Mouse (Mus musculus) cerebellum, adult 11-12 months (tissue): ENCODE results near the gene Carmil1.

Experiments
- DNase-seq: peaks from one replicate; pipeline ENCODE4 v3.0.0; 2022

Gene Carmil1

DNA sequence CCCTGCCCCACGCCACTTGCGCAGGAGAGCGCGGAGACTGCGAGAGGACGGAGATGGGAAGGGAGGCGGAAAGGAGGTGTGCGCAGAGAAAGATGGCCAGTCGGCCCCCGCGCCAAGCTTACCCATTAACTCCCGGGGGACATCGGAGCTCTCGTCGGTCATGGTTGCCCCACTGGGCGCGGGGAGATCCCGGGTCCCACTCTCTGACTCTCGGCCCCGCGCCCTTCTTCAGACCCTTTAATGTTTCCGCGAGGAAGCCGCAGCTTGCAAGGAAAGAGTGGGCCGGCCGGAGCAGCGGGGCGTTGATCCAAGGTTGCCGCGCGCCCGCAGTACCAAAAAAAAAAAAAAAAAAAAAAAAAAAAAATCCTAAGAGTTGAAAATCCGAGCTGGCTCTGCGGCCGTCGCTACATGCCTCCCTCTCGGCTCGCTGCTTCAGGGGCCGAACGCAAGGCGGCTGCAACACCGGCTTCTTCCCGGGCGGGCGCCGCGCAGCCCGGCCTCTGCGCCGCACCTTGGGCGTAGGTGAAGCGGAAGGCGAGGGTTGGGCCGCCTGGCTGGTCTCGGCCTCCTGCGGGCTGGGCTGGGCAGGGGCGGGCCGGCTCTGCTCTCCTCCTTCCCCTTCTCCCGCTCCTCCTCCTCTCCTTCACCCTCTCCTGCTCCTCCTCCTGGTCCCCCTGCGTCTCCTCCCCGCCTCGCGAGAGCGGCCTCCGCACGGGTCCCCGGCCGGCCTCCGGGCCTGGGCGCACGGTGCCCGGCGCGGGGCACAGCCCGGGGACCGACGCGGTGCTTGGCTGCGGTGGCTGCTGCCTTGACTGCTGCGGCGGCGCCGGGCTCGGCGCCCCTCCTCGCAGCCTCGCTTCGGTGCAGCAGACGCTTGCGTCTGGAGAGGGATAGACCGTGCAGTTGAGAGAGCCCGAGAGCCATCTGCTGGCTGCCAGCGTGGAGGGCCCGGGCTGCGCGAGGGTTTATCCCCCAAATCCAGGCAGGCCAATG, at the start of gene Carmil1:
Gene Carmil1 (minus strand): TSS at position 357 of the 993 bp plus-strand sequence.
- peak; percentile 89 for DNase-seq

DNA sequence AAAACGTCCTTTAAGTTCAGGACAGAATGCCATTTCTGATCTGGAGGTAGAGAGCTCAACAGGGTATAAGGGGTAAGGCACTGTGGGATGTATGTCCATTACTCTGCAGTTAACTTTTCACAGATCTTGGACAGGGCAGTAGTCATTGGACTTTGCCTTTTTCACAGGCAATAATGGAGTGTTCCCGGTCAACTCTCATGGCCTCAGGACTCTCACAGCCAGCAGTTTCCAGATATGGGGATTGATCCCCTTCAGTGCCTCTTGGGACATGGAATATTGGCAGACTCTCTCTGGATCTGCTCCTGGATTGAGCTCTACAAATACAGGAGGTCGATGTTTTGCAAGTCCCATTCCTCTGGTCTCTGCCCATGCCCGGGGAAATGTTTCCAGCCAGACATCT, 49.5 kb upstream of the Carmil1 start:
- DNase-seq, result no peak

DNA sequence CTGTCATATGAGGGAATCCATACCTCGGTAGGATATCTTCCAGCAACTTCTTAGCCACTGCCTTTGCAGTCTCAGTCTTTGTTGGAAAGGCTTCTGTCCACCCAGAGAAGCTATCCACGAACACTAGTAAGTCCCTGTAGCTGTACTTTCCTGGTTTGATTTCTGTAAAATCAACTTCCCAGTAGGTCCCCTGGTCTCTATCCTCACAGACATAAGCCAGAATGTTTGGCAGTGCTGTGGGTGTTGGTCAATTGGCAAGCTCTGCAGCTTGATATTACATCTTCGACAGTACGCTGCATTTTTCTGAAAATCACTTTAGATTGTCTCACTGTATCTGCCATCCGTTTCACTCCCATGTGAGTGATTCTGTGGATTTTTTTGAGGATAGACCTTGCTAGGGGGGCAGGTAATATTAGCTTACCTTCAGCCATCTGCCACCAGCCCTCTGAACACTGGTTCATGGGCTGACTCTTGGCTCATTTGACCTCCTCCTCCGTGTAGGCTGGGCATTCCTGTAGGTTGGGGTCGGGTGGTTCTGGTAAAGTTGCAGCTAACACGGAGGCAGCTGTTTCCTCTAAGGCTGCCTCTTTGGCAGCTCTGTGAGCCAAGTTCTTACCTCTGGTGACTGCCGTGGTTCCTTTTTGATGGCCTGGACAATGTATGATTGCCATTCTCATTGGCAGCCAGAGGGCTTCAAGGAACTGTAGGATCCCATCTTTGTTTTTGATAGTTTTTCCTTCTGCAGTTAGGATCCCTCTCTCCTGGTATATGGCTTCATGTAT, 47.6 kb upstream of the Carmil1 start:
- DNase-seq, result no peak

DNA sequence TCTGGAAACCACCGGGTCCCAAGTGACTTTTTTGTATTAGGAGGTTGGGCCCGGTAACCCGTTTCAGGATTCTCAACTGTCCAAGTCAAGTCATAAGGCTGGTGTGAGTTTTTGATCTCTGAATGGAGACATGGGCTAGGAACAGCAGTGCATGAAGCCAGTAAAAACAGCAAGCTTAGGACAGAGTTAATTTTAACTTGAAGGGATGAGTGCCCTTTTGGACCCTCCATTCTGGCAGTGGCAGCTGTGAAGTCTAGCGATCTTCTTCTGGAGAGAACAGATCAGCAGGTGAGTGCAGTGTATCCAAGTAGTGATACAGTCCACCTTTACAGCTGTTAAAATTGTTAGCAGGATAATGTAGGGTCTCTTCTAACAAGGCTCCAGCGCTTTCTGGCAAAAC, 46.6 kb upstream of the Carmil1 start, which contains the start of gene Cmah:
Gene Cmah (plus strand): TSS at position 204 of the 400 bp plus-strand sequence.
- DNase-seq, result no peak

DNA sequence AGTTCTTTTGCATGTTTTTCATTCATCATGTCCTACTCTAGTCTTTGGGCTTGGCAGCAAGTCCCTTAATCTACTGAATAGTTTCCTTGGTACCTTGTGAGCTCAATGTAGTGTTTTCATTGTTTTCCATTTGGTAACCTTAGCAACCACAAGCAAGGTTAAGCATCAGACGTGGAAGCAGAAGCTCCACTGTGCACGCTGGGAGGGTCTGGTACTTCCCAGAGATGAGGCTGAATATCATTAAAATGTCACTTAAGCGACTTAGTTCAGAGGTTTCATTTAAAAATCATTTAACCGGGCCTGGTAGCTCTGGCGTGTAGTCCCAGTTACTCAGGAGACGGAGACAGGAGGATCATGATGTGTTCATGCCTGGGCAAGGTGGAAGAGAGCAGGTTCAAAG, 40.7 kb upstream of the Carmil1 start:
- no peak for DNase-seq

DNA sequence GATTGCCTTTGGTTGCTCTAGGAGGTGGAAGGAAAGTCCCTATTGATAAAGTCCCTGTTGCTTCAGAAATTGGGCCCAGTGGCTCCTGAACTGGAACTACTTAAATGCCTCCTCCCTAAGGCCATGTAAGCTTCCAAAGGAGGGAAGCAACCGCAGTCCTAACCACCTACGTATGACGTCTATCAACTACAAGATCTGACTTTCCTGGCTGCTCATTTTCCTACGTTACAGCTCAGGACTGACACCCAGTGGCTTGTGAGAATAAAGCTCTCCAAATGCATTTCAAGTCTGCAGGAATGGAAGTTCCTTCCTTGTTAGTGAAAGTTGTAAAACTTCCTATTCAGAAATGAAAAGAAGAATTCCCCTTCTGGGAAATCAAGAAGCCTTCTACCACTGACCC, 38.0 kb upstream of the Carmil1 start:
- no peak for DNase-seq

DNA sequence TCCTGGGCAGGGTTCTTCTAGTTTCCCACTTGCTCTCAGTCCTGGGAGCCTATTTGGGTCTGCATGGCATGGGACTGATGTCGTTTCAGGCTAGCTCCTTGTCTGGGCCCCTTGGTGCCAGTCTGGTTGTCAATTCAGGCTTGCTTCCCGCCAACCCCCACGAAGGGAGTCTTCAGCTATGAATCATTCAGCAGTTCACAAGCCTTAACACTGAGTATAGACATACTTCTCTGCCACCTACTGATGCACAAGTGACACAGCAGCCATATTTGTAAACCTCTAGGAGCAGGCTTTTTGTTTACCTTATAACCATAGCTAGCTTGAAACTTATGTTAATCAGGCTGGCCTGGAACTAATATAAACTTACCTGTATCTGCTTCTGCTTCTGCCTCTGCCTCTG, 36.0 kb upstream of the Carmil1 start:
- no peak for DNase-seq

DNA sequence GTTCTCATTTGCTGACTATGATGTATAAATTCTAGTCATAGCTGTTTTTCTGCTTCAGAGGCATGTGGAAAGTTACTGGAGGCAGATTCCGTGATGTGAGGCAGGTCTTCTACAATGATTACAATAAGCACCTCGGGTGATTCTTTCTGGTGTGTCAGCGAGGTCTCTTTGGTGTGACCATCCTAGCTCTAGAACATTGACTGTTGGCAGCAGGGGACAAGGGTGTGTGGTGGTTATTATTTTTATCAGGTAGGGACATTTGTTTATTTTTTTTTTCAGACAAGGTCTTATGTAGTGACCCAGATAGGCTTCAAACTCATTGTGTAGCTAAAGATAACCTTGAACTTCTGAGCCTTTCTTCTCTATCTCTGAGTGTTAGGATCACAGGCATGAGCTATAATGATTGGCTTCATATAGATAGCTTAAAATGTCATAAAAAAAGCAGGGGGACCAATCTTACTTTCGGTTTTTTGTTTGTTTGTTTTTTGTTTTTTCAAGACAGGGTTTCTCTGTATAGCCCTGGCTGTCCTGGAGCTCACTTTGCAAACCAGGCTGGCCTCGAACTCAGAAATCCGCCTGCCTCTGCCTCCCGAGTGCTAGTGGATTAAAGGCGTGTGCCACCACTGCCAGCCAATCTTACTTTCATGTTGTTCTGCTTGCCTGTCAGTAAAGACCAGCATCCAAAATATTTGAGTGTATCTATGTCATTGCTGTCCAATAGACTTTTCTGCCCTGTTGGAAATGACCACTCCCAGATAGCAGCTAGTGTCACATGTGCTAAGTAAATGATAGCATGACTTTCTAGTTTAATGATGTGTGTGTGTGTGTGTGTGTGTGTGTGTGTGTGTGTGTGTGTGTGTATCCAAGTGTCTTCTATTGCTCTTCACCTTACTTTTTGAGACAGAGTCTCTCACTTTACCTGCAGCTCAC, 30.7 kb upstream of the Carmil1 start:
- no peak for DNase-seq

DNA sequence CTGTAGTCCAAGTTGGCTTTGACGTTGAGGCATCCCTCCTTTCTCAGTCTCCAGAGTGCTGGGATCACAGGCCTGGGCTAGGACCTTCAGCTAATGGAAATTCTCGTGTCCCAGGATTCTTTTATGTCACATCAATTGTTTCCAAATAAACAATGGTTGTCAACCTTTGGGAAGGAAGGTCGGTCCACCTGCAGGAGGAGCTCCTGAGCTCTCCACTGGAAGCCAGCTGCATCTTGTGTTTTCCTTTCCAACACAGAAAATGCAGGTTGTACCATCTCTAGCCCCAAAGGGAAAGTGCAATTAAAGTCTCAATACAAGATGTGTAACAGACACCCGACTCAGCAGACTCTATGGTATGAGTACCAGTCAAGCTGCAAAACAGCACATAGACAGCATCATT, 25.7 kb upstream of the Carmil1 start:
- no peak for DNase-seq

DNA sequence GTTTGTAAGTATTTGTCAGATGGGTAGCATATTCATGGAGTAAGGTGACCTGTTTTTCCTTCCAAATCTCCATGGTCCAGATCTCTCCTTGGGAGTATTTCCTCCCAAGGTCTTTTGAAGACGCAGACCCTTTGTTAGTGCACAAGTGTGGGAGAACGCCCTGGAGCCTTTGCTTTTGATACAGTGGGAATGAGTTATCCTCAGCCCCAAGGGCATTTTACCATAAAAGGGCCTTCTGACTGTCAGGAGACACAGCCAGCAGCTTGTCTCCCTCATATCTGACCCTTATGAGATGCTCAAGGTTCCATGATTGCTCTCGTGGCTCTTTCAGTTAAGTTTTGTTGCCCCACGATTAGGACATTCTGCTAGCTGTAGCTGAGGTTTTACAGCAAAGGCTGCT, 24.9 kb upstream of the Carmil1 start:
- no peak for DNase-seq

DNA sequence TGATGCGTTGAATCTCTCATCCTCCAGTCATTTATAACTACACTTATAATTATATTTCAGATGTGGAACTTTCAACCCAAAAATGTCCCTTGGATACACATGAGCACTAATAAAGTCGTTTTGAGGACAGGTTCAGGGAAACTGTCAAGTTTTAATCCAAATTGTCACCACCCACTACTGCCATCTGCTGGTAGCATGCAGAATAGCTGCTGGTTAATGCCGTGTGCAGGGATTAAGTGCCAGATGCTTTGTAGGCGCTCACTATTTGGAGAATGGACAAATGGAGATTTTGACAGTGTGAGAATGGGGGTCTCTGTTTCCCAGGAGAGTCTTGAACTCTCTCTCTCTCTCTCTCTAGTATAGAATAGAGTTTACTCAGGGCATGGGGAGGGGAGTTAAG, 16.7 kb upstream of the Carmil1 start:
- no peak for DNase-seq

DNA sequence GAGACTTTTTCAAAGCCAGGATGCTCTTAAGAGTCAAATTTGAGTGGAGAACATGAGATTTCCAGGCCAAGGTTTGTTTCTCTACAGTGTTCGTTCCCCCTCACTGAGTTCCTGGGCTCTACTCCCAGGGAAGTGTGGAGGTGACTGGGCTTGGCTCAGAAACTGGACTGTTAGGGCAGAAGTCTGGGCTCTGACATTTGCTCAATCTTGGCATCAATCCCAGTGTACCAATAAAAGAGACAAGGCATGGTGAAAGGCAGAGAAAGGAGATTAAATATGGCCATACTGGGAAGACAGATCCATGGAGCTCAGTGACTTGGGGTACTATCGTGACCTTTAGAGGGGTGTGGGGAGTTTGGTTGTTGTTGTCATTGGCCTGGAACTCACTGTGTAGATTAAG, 6.8 kb upstream of the Carmil1 start:
- DNase-seq, result peak; percentile 60

DNA sequence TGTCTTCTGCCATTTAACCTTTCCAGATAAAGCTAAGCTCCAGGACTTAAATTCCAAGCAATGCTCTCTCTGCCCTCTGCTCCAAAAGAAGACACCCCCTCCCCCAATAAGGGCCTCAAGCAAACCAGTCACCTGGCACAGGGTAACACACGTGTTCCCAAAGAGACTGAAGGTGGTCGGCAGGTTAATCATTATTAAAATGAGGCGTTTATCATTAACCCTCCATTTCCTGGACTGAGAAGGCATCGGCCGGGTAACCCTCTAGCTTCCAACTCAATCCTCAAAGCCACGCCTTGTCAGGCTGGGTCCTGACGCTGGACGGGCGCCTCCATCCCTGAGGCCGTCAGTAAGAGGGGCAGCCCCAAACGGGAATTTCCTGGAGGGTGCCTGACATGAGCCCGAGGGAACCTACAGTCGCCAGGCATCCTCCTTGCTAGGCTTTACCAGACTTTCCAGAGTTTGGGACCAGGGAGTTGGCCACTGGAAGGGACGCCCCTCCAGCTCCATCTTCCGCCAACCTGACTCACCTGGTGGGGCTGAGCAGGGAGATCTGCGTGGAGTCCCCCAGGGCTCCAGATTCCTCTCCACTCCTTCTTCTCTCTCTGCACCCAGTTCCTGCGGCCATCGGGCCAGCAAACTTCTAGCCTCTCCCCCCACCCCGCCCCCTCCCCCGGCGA, 695 bp downstream of the Carmil1 start:
- DNase-seq, result peak; percentile 60

DNA sequence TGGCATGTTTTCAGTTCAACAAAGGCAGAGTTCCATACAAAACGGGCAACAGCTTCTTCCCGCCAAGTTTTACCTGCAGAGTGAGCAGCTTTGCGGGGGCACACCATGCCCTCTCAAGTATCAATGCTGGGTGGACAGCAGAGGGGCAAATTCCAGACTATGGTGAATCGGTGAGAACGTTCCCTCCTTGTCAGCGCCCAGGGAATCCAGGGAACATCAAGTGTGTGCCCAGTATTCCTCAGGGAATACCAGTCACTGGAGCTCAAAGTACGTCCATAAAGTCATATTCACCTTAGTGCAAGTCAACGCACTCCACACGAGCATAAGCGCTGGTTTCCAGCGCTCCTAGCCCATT, 1.2 kb downstream of the Carmil1 start:
- DNase-seq, result peak; percentile 22

DNA sequence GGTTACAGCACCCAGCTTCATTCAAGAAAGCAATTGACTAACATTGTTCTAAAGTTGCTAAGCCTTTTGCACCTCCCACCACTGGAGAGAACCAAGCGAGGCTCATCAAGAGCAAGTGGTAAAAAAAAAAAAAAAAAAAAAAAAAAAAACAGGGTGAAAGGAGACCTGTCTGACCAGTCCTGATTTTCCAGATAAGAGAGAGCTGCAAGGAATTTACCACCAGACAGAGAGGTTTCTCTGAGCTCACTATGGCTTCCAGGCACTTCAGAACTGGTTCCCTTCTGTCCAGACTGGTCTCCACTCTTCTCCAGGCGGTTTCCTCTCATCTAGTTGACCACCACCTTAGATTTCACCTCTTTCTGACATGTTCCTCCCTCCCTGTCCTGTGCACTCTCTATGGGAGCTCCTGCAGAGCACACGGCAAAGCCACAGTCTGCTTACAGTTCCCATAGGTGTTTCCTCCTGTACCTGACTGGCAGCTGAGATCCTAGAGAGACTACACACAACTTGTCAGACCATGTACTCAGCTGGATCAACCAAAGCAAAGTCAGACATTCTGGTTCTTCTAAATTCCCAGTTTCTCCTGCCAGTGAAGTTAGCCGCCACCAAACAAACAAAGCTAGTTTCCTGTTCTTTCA, 7.7 kb downstream of the Carmil1 start:
- DNase-seq, result no peak

DNA sequence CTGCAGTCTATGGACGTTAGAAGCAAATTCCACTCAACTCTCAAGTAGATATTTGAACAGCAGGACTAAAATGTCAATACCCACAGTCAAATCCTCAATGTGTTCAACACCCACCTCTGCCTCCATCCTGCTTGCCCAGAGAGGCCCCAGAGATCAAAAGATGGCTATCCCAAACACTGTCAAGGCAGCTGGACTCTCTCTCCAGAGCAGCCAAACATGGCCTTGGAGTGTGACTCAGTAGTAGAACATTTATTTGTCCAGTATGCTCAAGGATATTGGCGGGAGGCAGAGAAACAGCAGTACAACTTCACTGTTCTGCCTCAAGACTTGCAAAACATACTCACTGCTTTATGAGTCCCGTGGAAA, 11.5 kb downstream of the Carmil1 start:
- no peak for DNase-seq

DNA sequence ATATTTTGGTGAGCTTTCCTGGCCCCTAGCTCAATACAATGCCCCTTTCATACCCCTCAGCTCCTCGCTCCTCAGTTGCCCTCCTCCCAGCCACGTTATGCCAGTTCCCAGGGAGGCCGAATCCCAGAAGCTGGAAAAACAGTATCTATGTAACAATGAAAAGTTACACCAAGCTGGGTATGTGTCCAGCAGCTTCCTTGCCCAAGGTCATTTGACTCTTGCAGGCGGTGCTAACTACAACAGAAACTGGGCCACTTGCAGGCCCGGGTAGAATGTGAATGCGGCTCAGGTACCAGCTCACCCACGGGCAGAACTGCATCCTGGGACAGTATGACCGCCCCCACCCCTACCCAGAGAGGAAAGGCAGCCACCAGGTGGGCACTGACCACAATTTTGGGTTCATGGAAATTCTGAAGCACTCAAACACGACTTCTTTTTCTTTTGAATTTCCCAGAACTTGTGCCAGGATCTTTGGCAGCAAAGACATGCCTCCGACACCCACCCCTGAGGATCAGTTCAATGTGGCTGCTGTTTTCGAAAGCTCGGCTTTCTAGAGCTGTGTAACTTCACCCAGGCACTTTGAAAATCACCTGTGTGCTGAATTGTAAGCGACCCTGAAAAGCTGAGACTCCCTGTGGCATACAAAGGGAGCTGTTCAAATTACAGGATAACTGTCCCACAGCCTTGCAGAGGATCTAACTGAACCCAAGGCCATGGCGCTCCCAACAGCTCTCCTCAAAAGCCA, 12.1 kb downstream of the Carmil1 start:
- no peak for DNase-seq

DNA sequence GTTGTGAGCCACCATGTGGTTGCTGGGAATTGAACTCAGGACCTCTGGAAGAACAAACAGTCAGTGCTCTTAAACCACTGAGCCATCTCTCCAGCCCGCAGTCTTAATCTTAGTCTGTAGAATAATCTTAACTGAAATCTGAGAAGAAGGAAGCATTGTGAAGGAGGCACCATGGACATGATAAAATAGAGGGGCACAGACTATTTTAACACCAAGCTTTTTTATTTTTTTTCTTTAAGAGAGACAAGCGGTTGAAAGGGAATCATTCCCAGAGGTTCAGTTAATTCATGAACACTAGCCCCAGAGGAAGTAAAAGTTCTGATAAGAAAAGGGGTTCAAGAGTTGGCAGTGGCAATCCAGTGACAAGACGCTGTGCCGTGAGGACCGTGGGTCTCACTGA, 15.8 kb downstream of the Carmil1 start:
- no peak for DNase-seq

DNA sequence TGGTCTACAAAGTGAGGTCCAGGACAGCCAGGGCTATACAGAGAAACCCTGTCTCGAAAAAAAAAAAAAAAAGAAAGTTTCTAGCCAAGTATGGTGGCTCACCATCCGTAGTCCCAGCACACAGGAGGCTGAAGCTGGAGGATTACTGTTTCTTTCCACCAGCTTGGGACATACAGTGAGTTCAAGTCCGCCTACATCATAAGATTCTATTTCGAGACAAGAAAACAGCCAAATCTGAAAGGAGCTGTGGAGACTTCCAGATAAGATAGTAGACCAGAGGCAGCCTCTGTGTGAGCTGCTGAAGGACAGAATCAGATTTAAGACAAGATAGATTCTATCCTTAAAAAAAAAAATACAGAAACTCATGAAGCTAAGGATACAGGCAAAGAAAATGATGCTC, 17.0 kb downstream of the Carmil1 start:
- DNase-seq, result no peak

DNA sequence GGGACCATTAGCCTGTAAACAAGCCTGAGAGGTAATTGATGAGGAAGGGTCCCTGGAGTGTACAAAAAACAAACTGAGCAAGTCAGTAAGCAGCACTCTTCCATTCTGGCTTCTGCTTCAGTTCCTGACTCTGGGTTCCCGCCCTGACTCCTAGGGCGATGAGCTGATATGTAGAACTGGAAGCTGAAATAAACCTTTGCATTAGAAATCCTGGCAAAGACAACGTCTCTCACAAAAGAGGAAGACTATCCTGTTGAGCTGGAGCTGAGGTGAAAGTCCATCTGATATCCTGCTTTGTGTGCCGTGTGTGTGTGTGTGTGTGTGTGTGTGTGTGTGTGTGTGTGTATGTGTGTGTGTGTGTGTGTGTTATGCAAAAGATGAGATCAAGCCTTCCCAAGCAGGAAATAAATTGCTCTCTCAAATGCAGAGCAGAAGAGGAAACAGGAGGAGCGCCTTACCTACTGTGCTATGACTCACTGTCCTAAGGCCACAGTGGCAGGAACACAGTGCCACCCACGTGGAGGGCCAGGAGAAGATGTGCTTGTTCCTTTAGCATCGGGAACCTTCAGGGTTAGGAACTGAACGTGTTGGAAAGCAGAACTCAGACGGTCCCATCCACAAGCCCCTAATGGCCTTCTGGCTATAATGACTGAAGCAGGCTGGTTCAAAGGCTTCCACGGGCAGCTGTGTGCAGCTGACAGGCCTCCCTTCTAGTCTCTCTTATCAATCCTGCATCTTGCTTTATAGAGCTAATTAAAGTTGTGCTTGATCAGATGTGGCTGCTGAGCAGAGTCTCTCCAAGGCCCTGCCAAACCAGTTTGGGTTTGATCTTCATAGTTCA, 19.6 kb downstream of the Carmil1 start:
- DNase-seq, result peak; percentile 71
